Mouse (Mus musculus) frontal cortex, postnatal 10 days (tissue): ENCODE results near the gene Rbms2.

Experiments used
- DNase-seq, 2 experiments: peaks; one replicate each; pipeline ENCODE4 v3.0.0; 2022; ENCODE audit warnings: low spot score in 2 of 2, mixed read lengths in 1 of 2

Gene Rbms2

DNA sequence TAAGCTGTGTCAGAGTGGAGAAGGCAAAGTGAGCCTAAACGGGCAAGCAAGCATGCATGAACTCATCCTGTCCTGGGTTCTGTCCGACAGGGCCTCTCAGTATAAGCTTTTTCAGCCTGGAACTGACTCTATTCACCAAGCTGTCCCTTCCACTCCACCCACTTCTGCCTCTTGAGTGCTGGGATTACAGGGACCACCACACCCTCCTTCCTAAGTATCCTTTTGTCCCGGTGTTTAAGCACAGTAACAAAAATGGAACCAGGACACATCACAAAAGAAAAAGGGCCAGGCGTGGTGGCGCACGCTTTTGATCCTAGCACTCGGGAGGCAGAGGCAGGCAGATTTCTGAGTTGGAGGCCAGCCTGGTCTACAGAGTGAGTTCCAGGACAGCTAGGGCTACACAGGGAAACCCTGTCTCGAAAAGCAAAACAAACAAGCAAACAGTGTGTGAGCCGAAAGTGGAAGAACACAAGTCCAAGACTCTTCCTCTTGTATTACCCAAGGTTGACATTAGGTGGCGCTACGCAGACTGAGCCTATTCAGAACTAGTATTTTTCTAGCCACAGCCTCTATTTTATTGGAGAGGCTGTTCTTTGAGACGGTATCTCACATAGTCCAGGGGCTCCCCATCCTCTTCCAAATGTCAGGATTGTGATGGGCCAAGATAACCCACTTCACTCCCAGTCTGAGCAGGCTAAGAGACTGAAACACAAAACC, 39.7 kb downstream of the Rbms2 start:
- no peak for DNase-seq

DNA sequence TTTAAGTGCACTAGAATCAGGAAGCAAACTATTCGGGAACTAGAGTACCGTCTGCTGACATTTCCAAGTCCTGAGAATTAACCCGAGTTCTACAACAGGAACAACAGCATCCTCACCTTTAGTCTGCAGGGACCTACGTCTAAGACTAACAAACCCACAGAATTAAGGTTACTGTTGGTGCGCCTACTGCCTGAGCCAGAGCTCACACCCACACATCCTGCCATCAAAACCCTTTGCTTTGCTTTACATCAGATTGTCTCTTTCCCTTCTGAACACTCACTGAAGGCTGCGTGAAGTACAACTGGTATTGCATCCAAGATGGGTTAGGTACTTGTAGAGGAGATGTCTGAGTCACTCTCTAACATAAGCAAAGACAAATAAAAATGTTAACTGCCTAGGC, 44.7 kb downstream of the Rbms2 start:
- DNase-seq: no peak

DNA sequence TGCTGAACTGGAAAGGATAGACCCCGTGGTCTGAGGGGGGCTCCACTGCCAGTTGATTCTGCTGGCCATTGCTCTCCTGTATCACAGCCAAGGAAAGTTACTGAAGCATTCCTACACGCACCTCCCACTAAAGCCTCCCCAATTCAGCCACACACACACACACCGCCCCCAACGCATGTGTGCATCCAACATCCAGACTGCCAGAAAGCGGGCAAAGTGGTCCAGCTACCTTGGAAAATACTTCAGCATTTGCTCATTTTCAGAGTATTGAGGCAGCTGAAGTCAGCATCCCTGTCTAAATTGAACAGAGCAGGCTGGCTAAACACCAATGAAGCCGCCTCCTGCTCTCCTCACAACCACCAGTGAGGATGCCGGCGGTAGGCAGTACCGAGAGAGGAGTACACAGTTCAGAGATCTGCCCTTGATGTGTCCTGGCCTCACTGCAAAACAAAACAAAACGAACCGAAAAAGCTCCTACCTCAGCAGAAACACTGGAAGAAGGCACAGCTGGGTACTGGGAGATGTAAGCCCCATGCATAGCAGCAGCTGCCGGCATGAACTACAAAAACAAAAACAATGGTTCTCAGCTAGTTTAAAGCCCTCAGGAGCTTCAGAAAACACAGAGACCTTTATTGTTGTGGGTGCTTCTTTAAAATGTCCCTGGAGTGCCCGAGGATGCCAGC, 46.3 kb downstream of the Rbms2 start:
- DNase-seq: peak in 1 of 2 experiments; percentile 25

DNA sequence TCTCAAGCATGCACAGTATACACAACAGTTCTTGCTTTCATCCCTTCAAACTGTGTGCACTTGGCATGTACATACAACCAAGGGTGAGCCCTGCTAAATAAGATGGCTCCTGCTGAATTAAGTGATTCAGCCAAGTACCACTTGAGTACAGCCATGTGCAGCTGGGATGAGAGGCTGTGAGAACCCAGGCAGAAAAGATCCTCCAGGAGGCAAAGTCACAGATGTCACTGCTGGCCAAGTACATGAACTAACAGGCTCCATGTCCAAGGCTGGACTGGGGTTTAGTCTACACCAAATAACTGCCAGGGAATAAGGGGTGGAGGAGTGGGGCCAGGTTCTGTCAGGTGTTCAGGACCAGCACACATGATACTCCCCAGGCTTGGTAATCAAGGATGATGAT, 48.3 kb downstream of the Rbms2 start:
- no peak for DNase-seq

DNA sequence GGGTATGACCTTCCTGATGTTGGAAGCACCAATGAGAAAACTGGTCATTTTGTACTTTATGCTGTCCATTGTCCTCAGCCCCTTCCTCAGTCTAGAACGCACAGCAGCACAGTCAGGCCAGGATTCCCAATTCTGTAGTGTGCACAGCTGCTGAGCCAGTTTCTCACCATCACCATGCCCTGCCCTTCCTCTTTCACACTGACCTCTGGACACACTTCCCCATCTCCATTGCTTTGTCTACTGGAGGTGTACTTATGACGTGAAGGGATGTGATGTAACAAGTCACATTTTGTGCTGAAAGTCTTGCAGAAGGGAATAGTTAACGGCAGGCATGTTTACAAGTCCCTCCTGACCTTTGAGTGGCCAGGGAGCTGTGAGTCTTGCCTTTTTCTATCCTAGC, 48.8 kb downstream of the Rbms2 start:
- DNase-seq: no peak

DNA sequence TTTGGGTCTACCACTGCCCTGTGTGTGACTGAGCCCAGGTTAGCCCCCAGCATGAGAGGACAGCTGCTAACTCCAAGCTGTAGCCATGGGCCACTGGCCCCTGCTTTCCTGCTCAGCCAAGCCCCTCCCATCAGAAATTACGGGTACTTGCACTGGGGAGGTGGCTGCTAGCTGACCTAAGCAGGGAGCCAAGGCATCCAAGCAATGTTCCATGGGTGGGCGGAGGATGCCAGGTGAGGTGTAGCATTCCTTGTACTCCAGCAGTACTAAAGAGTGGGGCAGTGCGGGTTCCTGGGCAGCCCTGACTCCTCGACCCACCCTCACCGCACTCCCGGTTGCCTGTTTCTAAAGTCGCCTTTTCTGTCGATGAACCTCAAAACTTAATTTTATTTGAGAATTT, 52.0 kb downstream of the Rbms2 start:
- no peak for DNase-seq

DNA sequence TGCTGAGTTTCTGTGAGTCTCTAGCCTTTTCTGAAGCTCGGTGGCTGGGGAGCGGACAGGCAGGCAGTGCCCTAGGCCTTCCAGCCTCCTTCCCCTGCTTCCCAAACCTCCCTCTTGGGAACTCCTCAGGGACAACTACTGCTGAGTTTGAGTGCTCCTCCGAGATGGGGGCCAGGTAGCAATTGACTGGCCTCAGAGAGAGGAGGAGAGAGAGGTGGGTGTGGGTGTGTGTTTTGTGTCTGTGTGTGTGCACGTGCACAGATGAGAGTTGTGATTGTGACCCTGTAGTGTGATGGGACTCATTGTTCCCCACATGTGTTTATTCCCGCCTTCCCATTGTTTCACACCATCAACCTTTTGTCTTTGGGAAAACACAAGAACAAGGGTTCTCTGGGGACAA, 52.6 kb downstream of the Rbms2 start:
- DNase-seq: no peak

DNA sequence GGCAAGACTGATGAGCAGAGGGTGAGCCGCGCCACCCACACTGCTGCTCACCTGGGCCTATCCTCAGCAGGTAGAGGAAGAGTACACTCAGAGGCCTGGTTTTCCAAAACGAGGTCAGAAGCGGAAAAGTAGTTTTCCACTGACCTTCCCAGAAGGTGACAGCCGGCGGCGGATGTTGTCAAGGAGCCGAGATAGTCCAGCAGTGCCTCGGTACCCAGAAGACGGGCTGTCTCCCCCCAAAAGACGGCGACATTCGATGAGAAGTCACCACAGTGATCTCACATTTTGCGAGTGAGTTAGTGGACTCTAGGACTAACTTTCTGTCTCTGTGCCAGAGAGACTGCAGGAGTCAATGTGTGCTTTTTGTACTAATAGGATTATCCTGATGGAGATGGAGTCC, 54.1 kb downstream of the Rbms2 start:
- DNase-seq: no peak

DNA sequence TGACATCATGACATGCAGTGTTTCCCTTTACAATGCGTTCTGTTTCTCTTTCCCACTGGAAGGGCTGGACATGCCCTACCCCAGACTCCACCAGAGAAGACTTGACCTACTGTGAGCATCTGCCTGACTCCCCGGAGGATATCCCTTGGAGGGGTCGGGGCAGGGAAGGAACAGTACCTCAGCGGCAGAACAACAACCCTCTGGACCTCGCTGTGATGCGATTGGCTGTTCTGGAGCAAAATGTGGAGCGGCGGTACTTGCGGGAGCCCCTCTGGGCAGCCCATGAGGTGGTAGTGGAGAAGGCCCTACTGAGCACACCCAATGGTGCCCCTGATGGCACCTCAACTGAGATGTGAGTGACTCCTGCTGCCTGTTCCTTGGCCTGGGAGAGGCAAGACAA, 55.3 kb downstream of the Rbms2 start:
- no peak for DNase-seq

DNA sequence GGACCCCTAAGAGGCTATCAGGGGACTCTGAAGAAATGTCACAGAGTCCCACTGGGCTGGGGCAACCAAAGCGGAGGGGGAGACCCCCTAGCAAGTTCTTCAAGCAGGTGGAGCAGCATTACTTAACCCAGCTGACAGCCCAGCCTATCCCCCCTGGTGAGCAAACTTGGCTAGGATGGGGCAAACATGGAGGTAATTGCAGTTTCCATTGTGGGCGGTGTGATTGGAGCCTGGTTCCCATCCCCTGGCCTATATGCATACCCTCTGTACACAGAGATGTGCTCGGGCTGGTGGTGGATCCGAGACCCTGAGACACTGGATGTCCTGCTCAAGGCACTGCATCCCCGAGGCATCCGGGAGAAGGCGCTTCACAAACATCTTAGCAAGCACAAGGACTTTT, 56.3 kb downstream of the Rbms2 start:
- DNase-seq: no peak

DNA sequence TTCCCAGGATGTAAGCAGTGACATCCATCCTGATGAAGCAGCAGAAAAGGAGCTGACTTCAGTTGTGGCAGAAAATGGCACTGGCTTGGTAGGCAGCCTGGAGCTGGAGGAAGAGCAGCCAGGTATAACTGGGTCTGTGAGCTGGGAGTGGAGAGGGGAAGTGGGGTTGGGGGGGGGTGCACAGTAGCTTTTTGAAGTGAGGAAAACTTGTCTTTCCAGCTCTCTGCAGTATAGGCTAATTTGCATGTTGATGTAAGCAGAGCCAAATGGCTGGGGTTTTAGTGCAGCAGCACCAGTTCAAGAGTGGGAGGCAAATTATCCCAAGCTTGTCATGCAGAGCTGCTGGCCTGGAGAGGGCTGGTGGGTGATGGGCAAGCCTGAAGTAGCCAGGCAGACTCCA, 68.9 kb downstream of the Rbms2 start:
- no peak for DNase-seq

DNA sequence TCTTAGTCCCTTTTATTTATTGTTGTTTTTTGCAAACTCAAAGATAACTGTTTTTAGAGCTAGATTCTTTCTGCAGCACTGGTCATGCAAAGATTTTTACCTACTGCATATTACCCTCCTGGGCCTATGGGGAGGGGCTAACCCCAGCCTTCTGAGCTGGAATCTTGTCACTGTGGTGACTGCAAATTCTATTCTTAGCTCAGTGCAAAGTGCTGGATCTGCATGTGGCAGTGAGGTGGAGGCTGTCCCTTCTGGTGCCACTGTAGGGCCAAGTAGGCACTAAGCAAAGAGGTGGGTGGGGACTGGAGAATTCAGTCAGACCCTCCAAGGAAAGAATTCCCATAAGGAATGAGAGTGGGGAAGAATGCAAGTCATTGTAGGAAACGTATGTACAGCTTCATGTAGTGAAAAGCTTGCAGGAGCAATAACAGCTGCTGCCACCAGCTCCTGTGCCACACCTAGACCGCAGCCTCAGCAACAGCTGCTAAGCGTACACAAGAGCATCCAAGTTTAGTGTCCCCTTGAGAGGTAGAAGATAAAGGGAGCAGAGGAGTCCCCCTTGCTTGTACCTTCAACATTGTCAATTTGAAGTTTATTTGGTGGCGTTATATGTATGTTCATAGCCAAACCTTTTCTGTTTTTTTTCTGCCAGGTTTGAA, 69.9 kb downstream of the Rbms2 start:
- no peak for DNase-seq

DNA sequence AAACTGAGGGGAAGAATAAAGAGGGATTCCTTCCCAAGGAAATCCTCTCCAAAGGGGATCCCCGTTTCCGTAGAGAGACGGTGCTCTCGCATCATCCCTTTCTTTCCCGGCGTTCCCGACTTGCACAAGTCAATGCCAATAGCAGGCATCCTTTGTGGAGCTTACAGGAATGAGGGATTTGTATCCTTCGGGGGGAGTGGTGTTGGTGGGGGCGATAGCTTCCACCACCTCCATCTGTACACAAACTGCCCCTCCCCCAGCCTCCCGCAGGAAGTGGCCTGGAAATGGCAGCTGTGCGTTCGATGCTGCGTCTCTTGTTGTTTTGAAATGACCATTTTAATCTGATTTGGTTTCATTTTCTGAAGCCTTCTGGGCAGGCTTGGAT, 82.5 kb downstream of the Rbms2 start:
- DNase-seq: peak; percentile 43 to 53

DNA sequence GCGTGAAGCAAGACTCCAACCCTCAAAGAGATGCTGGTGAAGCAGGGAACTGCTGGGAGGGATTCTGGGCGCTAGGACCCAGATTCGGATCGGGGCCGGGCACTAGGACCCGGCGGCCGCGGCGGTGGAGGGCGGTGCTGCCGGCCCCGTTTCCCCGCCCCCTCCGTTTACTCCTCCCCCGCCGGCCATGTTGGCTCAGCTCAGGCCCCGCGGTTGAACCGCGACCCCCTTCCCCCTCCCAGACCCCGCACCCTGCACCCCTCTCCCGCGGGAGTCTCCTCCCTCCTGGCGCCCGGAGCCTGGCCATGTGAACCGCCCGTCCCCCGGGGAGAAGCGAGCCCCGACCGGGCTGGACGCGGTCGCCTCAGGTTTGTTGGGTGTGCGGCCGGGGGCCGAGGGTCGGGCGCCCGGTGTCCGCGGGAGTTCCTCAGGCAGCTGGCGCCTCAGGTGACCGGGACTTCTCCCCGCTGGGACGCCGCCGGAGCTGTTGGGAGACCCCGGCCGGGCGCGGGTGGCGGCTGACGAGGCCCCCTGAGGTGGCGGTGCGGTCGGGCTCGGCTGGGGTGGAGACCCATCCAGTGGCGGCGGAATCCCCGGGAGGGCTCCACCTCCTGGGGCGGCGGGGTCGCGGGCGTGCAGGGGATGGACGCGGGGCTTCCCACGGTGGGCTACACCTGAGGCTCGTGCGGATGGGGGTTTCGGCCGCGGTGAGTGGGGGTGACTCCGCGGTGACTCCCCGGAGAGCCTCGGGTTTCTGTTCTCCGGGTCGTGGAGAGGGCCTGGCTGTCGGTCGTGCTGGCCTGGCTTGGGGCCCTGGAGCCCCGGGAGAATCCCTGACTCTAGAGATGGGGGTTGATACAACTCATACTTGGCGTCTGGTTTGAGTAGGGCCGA, 83.2 kb downstream of the Rbms2 start:
- DNase-seq: peak; percentile 65 to 79

DNA sequence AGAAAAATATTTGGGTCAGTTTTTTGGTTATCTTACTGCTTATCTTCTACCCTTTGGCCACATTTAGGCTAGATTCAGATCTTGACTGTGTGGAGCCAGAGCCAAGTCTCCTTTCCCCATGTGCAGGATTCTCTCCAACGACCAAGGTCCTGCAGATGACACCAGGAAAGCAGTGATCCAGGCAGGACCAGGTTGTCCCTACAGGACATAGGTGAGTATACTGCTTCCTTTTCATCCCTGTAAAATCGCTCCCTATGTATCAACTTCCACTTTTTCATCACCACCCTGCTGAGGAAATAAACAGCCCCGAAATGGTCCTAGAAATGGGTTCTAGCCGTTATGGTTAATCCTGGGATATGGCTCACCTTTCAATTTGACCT, 83.8 kb downstream of the Rbms2 start:
- no peak for DNase-seq

DNA sequence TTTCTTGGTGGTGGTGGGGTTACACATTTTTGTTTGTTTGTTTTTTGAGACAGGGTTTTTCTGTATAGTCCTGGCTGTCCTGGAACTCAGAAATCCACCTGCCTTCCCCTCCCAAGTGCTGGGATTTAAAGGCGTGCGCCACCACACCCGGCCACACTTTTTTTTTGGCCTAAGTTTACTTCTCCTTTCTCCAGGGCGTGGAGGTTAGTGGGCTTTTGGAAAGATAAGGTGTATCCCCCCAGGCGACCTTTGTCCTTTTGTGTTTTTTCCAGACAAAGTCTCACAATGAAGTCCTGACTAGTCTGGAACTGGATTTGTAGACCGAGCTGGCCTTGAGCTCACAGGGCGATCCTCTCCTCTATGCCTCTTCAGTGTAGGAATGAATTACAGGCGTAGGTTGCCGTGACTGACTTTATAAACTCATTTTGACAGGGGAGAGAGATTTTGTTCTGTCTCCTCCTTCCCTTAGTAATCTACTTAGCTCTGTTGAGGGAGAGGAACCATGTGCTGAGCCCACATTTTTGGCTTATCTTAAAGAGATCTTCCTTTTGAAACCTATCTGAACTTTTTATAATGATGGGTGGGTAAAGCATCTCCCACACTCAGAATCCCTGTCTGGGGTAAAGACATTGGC, 85.0 kb downstream of the Rbms2 start:
- no peak for DNase-seq

DNA sequence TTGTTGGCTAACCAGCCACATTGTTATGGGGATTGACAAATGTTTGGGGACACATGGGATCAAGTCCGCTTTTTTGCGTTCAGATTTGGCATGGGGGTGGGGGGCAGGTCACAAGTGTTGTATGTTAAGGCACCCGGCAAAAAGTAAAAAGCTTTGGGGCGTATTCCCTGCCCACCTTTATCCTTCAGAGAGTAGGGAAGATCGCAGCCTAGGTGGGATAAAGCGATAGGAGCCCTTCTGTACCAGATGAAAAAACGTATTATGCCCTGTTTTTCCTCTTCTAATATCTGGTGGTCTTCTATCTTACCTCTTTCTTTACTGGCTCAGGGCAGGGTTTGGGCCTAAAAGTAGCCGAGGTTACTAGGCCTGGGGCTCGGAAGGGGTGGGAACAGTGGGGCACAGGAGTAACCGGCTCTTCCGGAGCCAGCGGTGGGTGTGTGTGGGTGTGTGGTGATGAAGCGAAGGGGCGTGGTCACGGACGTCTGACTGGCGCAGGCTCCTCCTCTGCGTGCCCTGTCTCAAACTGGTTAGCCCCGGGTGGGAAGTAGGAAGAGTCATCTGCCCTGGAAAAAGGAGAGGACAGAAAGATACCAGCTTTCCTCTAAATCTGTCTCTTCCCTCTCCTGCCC, 85.6 kb downstream of the Rbms2 start:
- peak; percentile 62 to 63 for DNase-seq

DNA sequence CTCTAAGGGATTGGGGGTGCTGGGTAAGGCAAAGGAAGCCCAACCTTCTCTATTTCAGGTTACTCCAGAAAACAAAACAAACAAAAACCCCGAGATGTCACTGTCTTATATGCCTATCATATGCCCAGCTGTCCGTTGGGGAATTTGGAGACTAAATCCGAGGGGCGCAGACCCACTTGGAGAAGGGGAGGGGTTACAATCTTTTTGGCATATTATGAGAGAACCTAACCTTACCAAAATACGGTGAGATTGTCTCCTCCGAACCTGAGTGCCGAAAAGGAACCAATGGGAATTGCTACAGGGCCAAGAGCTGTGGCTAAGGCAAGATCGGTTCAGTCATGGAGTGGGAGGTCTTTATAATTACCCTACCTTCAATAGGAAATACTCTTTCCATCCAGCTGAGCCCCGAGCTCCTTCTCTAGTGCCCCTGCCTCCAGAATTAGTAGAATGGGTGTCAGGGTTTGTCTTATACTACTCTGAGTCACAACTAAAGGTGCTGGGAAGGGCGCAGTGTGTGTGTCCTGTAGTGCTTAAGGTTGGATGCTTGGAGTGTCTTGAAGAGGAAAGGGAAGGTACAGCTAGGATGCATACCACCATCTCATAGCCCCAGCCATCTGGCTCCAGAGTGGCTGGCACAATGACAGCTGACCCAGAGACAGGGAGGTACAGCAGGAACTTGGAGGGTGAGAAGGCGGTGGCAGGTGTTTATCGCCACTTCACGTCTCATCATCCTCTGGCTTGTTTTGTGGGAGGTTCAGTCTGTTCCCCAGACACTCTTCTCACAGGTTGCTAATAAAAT, 86.4 kb downstream of the Rbms2 start:
- no peak for DNase-seq

DNA sequence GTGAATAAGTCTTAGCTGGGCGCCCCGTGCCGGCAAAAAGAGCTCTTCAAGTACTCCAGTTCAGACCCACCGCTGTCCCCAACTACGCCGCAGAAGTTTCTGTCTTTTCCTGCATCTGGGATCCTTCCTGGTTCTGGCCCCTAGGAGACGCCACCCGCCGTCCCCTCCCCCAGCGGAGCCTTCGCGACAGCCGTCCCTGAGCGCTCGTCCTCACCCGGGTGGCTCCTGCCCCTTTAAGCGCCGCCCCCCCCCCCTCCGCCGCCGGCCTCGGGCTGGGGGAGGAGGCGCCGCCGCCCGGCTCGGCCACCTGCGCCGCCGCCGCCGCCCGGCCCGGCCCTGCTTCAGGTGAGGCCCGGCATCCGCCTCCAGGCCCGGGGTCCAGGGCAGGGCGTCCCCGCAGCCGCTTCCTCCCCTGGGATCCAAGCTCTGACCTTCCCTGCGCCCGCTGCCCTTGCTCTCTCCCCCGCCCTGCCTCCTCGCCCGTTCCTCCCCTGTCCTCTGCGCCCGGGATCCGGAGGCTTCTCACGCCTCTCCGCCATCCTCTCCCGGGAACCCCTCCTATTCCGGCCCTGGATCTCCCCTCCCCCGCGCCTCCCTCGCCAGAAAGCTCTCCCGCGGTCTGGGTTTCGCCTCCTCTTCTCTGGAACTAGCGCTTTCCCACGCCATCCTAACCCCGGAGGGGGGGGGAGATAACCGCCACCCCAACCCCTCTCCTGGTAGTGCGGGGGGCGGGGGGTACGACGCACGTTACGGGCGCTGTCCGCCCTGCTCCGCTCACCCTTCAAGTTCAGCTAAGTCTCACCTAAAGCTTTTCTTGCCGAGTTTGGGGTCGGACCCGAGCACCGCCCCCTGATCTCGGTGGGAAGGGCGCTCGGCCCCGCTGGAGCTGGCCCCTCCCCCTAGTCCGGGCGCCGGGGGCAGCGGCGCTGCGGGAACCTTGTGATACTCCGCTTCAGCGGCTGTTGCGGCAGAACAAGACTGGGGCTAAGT, 87.3 kb downstream of the Rbms2 start:
- peak; percentile 68 to 76 for DNase-seq
